Mouse (Mus musculus) cortical plate, adult 2 months (tissue): ENCODE data around the gene Notum.

Experiments
- CTCF ChIP-seq: fragments of 200-500 bp; IDR thresholded peaks from 2 replicates; pipeline ENCODE4 v1.5.1; 2011; ENCODE audit warnings: mild to moderate bottlenecking, control low read depth, low read length; ENCODE audit not compliant: insufficient read depth; ENCODE audit errors: extremely low read depth
- POLR2A ChIP-seq: fragments of 200-500 bp; IDR thresholded peaks from 2 replicates; pipeline ENCODE4 v1.6.1; 2011; ENCODE audit warnings: mild to moderate bottlenecking, low read length, control low read depth; ENCODE audit not compliant: insufficient read depth; ENCODE audit errors: extremely low read depth

DNA sequence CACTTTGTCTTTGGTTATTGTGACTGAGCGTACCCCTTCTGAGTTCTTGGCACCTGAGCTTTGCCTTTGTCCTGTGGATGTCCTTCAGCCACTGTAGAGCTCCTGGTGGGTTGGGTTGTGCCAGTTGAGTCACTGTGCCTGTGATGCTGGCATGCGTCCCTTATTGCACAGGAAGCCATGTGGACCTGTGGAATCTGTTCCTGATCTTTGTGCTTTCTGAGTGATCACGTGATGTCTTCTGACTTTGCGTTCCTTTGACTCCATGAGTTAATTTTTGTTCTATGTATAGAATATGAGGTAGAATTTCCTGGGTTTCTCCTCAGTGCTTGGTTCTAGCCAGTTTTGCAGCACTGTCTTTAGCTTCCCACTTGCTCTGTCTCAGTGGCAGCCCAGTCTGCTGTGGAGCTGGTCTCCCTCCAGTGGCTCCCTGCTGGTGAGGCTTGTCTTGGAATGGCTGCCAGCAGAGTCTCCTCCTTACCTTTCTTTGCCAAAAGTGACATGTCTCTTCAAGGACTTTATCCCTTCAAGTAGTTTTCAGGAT, 31.6 kb upstream of the Notum start:
- TF ChIP-seq POLR2A (no peak), CTCF (no peak)
